Mouse (Mus musculus): ENCODE measurements around the gene B2m. TPM values are rescaled to one million over a fixed set of nuclear protein-coding genes. Genes with fewer than 3 reads are reported as not detected.
A peak's percentile ranks its signal among the peaks of the same experiment; 100 is the strongest.
"Not testable (repeated sequence)": the region's sequence is repeated elsewhere in the genome, so short reads cannot be mapped to it uniquely, and the experiment has no call there.

The B2m gene
- total RNA-seq (2014; fragmentation: Nextera tagmentation) (996 and 1,120 TPM in 2 replicates), total RNA-seq (2017) (2,007 and 2,025 TPM in 2 replicates), polyA plus RNA-seq (2012) (28.8 and 29.6 TPM in 2 replicates)

DNA sequence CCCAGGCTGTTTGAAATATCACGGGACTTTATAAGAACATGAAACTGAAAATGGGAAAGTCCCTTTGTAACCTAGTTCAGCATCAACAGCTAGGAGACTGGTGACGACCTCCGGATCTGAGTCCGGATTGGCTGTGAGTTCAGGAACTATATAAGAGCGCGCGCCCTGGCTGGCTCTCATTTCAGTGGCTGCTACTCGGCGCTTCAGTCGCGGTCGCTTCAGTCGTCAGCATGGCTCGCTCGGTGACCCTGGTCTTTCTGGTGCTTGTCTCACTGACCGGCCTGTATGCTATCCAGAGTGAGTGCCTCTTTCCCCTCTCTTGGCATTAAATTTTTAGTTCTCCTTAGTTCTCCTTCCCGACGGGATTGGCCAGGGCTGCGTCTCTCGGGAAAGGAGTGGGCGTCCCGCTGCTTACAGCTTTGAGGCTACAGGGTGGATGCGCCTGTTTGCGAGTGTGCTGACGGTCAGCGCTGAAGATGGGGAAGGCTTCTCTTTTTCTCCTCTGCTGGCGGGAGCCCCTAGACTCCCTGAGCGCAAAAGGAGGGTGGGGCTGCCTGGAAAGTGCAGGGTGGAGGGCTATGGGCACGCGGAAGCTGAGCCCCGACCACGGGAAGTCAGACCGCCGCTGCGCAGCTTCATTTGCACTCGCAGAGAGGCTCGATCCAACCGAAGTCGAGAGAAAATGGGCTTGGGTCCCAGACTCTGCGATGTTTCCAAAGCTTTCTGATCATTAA is at the start of gene B2m:
Gene B2m (plus strand): TSS at position 179 of the 734 bp plus-strand sequence.
- DNase-seq (ENCODE audit: low spot score) = peak; percentile 95
- H3K4me1 ChIP-seq (ENCODE audit: insufficient read depth, low read depth, low read length) = peaks cover 58% of the 10 kb centered on the region
- H3K27me3 ChIP-seq (ENCODE audit: insufficient read depth, low read length) = no peaks in the 10 kb centered on the region
- peaks cover 30% of the 10 kb centered on the region for H3K36me3 ChIP-seq (replicated peaks)
- no peaks in the 10 kb centered on the region for H3K9me3 ChIP-seq (replicated peaks)
- ATAC-seq (ENCODE audit: extremely low read depth, insufficient number of reproducible peaks, low FRiP score, poor library complexity, severe bottlenecking) = peak; percentile 91
- peak within 1 kb of the TSS; percentile 86 for H3K4me3 ChIP-seq (ENCODE audit: low read depth, low read length)
- TF ChIP-seq GATA2 (IDR thresholded peaks at IDR 0.05; ENCODE audit: borderline replicate concordance, low read depth, low read length) (no peak), POLR2AphosphoS5 (IDR thresholded peaks at IDR 0.05; ENCODE audit: insufficient replicate concordance, low read depth, low read length) (peak; percentile 94)

GRCm38 (mm10) chr2:122097686-122098085 is 49.8 kb upstream of the B2m start:
- H3K4me1 ChIP-seq (ENCODE audit: insufficient read depth, low read depth, low read length); DNase-seq (ENCODE audit: low spot score); H3K9me3 ChIP-seq (replicated peaks); H3K27me3 ChIP-seq (ENCODE audit: insufficient read depth, low read length); H3K4me3 ChIP-seq (ENCODE audit: low read depth, low read length): not testable (repeated sequence)
- H3K36me3 ChIP-seq (replicated peaks) = peaks cover 92% of the 10 kb centered on the region
- ATAC-seq (ENCODE audit: extremely low read depth, insufficient number of reproducible peaks, low FRiP score, poor library complexity, severe bottlenecking) = peak; percentile 73

- TF ChIP-seq TAL1 (conservative IDR thresholded peaks at IDR 0.05; ENCODE audit: low read depth, low read length) (no peak), GATA2 (IDR thresholded peaks at IDR 0.05; ENCODE audit: borderline replicate concordance, low read depth, low read length) (no peak), POLR2AphosphoS5 (IDR thresholded peaks at IDR 0.05; ENCODE audit: insufficient replicate concordance, low read depth, low read length) (no peak), GATA1 (IDR thresholded peaks at IDR 0.05; ENCODE audit: borderline replicate concordance, low read length) (no peak), CTCF (IDR thresholded peaks at IDR 0.05; ENCODE audit: low read depth, low read length) (0 out of 2 replicates have a peak, but pooled peaks have one; percentile 12)
- Histone ChIP-seq H3K9me3 (replicated peaks) (no peaks in the 10 kb centered on the region), H3K4me1 (ENCODE audit: insufficient read depth, low read depth, low read length) (no peaks in the 10 kb centered on the region; the same call in 1 of the 2 replicates), H3K36me3 (replicated peaks) (peaks cover 83% of the 10 kb centered on the region), H3K4me3 (ENCODE audit: low read depth, low read length) (no peak overlapping the region), H3K27me3 (ENCODE audit: insufficient read depth, low read length) (no peaks in the 10 kb centered on the region)
- ATAC-seq (ENCODE audit: extremely low read depth, insufficient number of reproducible peaks, low FRiP score, poor library complexity, severe bottlenecking) (no peak), DNase-seq (ENCODE audit: low spot score) (peak; percentile 39)
These were observed 45.4 kb upstream of the B2m start for GRCm38 (mm10) chr2:122102070-122102469.

- Histone ChIP-seq H3K36me3 (replicated peaks) (peaks cover 75% of the 10 kb centered on the region), H3K9me3 (replicated peaks) (no peaks in the 10 kb centered on the region), H3K4me3 (ENCODE audit: low read depth, low read length) (no peak overlapping the region), H3K4me1 (ENCODE audit: insufficient read depth, low read depth, low read length) (no peaks in the 10 kb centered on the region), H3K27me3 (ENCODE audit: insufficient read depth, low read length) (no peaks in the 10 kb centered on the region)
- TF ChIP-seq POLR2AphosphoS5 (IDR thresholded peaks at IDR 0.05; ENCODE audit: insufficient replicate concordance, low read depth, low read length) (no peak), TAL1 (conservative IDR thresholded peaks at IDR 0.05; ENCODE audit: low read depth, low read length) (no peak), CTCF (IDR thresholded peaks at IDR 0.05; ENCODE audit: low read depth, low read length) (no peak), GATA2 (IDR thresholded peaks at IDR 0.05; ENCODE audit: borderline replicate concordance, low read depth, low read length) (no peak), GATA1 (IDR thresholded peaks at IDR 0.05; ENCODE audit: borderline replicate concordance, low read length) (no peak)
- ATAC-seq (ENCODE audit: extremely low read depth, insufficient number of reproducible peaks, low FRiP score, poor library complexity, severe bottlenecking) = no peak
- DNase-seq (ENCODE audit: low spot score) = no peak
These were observed 39.4 kb upstream of the B2m start for GRCm38 (mm10) chr2:122108101-122108500.

DNA sequence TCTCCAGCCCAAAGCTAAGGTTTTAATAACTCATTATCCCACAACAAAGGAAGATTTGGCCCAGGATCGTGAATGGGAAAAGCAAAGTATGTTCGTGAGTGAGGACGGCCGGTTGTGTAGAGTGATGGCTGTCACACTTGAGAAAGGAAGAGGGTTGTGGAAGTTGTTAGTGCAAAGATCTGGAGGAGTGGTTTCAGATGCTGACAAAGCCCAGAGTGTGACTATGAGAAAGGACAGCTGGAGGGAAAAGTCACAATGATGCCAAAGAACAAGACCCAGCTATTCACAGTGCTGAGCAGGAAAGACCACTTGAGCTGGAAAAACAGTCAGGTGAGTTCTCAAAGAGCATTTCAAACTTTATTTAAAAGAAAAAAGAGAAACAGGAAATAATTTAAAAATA is 37.8 kb upstream of the B2m start:
- H3K36me3 ChIP-seq (replicated peaks) = peaks cover 77% of the 10 kb centered on the region
- H3K9me3 ChIP-seq (replicated peaks) = no peaks in the 10 kb centered on the region
- H3K4me1 ChIP-seq (ENCODE audit: insufficient read depth, low read depth, low read length) = no peaks in the 10 kb centered on the region
- DNase-seq (ENCODE audit: low spot score) (no peak), ATAC-seq (ENCODE audit: extremely low read depth, insufficient number of reproducible peaks, low FRiP score, poor library complexity, severe bottlenecking) (no peak)
- no peaks in the 10 kb centered on the region for H3K27me3 ChIP-seq (ENCODE audit: insufficient read depth, low read length)
- TF ChIP-seq POLR2AphosphoS5 (IDR thresholded peaks at IDR 0.05; ENCODE audit: insufficient replicate concordance, low read depth, low read length) = no peak
- no peak for TF ChIP-seq TAL1 (conservative IDR thresholded peaks at IDR 0.05; ENCODE audit: low read depth, low read length)
- TF ChIP-seq GATA1 (IDR thresholded peaks at IDR 0.05; ENCODE audit: borderline replicate concordance, low read length) = no peak
- TF ChIP-seq CTCF (IDR thresholded peaks at IDR 0.05; ENCODE audit: low read depth, low read length) = no peak
- TF ChIP-seq GATA2 (IDR thresholded peaks at IDR 0.05; ENCODE audit: borderline replicate concordance, low read depth, low read length) = no peak
- H3K4me3 ChIP-seq (ENCODE audit: low read depth, low read length) = no peak overlapping the region

DNA sequence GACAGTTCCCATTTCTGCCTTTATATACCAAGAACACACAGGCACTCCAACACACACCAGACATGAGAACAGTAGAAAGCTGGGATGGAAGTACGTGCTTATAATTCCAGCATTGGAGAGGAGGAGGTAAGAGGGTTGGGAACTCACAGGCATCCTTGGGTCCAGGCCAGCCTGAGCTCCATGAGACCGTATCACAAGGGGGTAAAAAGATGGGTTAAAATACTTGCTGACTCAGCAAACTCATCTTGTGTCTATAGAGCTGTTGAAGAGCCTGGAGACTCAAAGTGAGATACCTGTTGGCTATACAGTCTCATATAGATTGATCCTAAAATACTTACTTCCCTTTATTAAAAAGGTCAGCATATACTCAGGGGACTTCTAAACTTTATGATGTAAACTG is 30.6 kb upstream of the B2m start:
- ATAC-seq (ENCODE audit: extremely low read depth, insufficient number of reproducible peaks, low FRiP score, poor library complexity, severe bottlenecking) = no peak
- H3K36me3 ChIP-seq (replicated peaks) = peaks cover 26% of the 10 kb centered on the region
- no peak for DNase-seq (ENCODE audit: low spot score)
- no peaks in the 10 kb centered on the region for H3K9me3 ChIP-seq (replicated peaks)
- TF ChIP-seq TAL1 (conservative IDR thresholded peaks at IDR 0.05; ENCODE audit: low read depth, low read length) = no peak
- TF ChIP-seq POLR2AphosphoS5 (IDR thresholded peaks at IDR 0.05; ENCODE audit: insufficient replicate concordance, low read depth, low read length) = no peak
- no peak for TF ChIP-seq GATA1 (IDR thresholded peaks at IDR 0.05; ENCODE audit: borderline replicate concordance, low read length)
- TF ChIP-seq GATA2 (IDR thresholded peaks at IDR 0.05; ENCODE audit: borderline replicate concordance, low read depth, low read length) = no peak
- TF ChIP-seq CTCF (IDR thresholded peaks at IDR 0.05; ENCODE audit: low read depth, low read length) = no peak
- peaks cover 35% of the 10 kb centered on the region for H3K4me1 ChIP-seq (ENCODE audit: insufficient read depth, low read depth, low read length)
- H3K4me3 ChIP-seq (ENCODE audit: low read depth, low read length) = no peak overlapping the region; the same call in 1 of the 2 replicates
- H3K27me3 ChIP-seq (ENCODE audit: insufficient read depth, low read length) = no peaks in the 10 kb centered on the region

All from G1E (cell line).